Mouse (Mus musculus) hindbrain, embryonic 12.5 days (tissue): ENCODE data around the gene Cep128. TPM values are rescaled to one million over a fixed set of nuclear protein-coding genes. Genes with fewer than 3 reads are reported as not detected.

Source experiments
- ATAC-seq: fragments of 200-750 bp; cut with Nextera tagmentation; 2 replicates; pipeline ENCODE4 v1.8.0; 2017; ENCODE audit warnings: moderate TSS enrichment; ENCODE audit not compliant: low FRiP score
- H3K27ac ChIP-seq: fragments of 300-500 bp; sonication (generic); 2 replicates; pipeline ENCODE4 v1.5.1; 2016; ENCODE audit warnings: mild to moderate bottlenecking
- H3K27me3 ChIP-seq: fragments of 300-500 bp; sonication (generic); 2 replicates; pipeline ENCODE4 v1.6.1; 2016; ENCODE audit warnings: mild to moderate bottlenecking
- H3K36me3 ChIP-seq: fragments of 300-500 bp; sonication (generic); 2 replicates; pipeline ENCODE4 v1.6.1; 2016; ENCODE audit warnings: mild to moderate bottlenecking
- H3K4me1 ChIP-seq: fragments of 300-500 bp; sonication (generic); 2 replicates; pipeline ENCODE4 v1.6.1; 2016
- H3K4me2 ChIP-seq: fragments of 300-500 bp; sonication (generic); replicated peaks from 2 replicates; pipeline ENCODE4 v1.6.1; 2016; ENCODE audit warnings: mild to moderate bottlenecking
- H3K4me3 ChIP-seq: fragments of 300-500 bp; sonication (generic); 2 replicates; pipeline ENCODE4 v1.5.1; 2016; ENCODE audit warnings: mild to moderate bottlenecking
- H3K9ac ChIP-seq: fragments of 300-500 bp; sonication (generic); 2 replicates; pipeline ENCODE4 v1.6.1; 2016; ENCODE audit warnings: mild to moderate bottlenecking, moderate library complexity
- H3K9me3 ChIP-seq: fragments of 300-500 bp; sonication (generic); replicated peaks from 2 replicates; pipeline ENCODE4 v1.6.1; 2016; ENCODE audit warnings: mild to moderate bottlenecking
- WGBS: fragments of 180-500 bp; shearing (Covaris S2); methylation state at CpG from one replicate; pipeline ENCODE4 v1.1.7; 2016; 5-methylcytosine and 5-hydroxymethylcytosine counted together
- microRNA-seq: library from miRNA; unstranded; fragments of <30 nt; microRNA quantifications from one replicate; pipeline ENCODE4, GENCODE M21; 2017
- polyA plus RNA-seq: library from polyadenylated mRNA; unstranded; fragments of >200 nt; fragmentation: Nextera tagmentation; extraction: Ambion mirVana; gene quantifications from 2 replicates; pipeline ENCODE4 v1.2.1, GENCODE M21; 2016

Cep128 gene
- polyA plus RNA-seq, 1 experiment from 2014 or later = 8.7 TPM

GRCm38 (mm10) chr12:90975429-90975828 lies 408.8 kb downstream of the Cep128 start:
- Histone ChIP-seq H3K4me2 (no peak overlapping the region), H3K4me3 (no peak overlapping the region), H3K27ac (no peak overlapping the region), H3K9me3 (no peaks in the 10 kb centered on the region), H3K27me3 (no peaks in the 10 kb centered on the region), H3K9ac (no peak overlapping the region), H3K36me3 (no peaks in the 10 kb centered on the region), H3K4me1 (no peaks in the 10 kb centered on the region)
- no peak for ATAC-seq
- 28% methylated on average over 2 of the region's 2 CpGs for WGBS

GRCm38 (mm10) chr12:90971156-90971555 lies 413.1 kb downstream of the Cep128 start:
- H3K4me3 ChIP-seq = no peak overlapping the region
- H3K4me2 ChIP-seq = no peak overlapping the region
- 88% methylated on average over 3 of the region's 3 CpGs for WGBS
- H3K4me1 ChIP-seq = no peaks in the 10 kb centered on the region
- H3K9ac ChIP-seq = no peak overlapping the region
- H3K27ac ChIP-seq = no peak overlapping the region
- ATAC-seq = no peak
- H3K36me3 ChIP-seq = no peaks in the 10 kb centered on the region
- no peaks in the 10 kb centered on the region for H3K9me3 ChIP-seq
- H3K27me3 ChIP-seq = no peaks in the 10 kb centered on the region

GRCm38 (mm10) chr12:90961386-90962017 lies 422.7 kb downstream of the Cep128 start:
- Histone ChIP-seq H3K4me3 (no peak overlapping the region), H3K27me3 (no peaks in the 10 kb centered on the region), H3K4me1 (no peaks in the 10 kb centered on the region), H3K36me3 (no peaks in the 10 kb centered on the region), H3K9ac (no peak overlapping the region), H3K9me3 (no peaks in the 10 kb centered on the region), H3K27ac (no peak overlapping the region), H3K4me2 (no peak overlapping the region)
- ATAC-seq = no peak
- WGBS = 77% methylated on average over 5 of the region's 5 CpGs

GRCm38 (mm10) chr12:90954740-90955473 lies 429.3 kb downstream of the Cep128 start:
- Histone ChIP-seq H3K27ac (no peak overlapping the region), H3K9ac (no peak overlapping the region), H3K4me2 (no peak overlapping the region), H3K9me3 (no peaks in the 10 kb centered on the region), H3K27me3 (no peaks in the 10 kb centered on the region), H3K36me3 (no peaks in the 10 kb centered on the region), H3K4me3 (no peak overlapping the region), H3K4me1 (no peaks in the 10 kb centered on the region)
- 85% methylated on average over 7 of the region's 7 CpGs for WGBS
- no peak for ATAC-seq

Small RNAs within 50 kb of the gene (microRNA-seq; reads per million reads assigned to microRNA genes)
- gene Gm44370 = not detected

Other genes with a start within 250 kb of the Cep128 start
- gene Tshr, start 154 bp upstream of the Cep128 start, polyA plus RNA-seq = 0.25 and 0.39 TPM in 2 replicates
- 78.2 and 86.8 TPM in 2 replicates for gene Gtf2a1, start 206.1 kb upstream of the Cep128 start, polyA plus RNA-seq